ENCODE assay signal across 8 mouse cellular contexts in genomic region chr8:92356613-92357375, GRCm38 (mm10). TPM values are rescaled to one million over a fixed set of nuclear protein-coding genes. Genes with fewer than 3 reads are reported as not detected.
DNase-seq lines count a peak whose midpoint lies in the region; ATAC-seq and TF ChIP-seq lines count a peak whose summit lies in the region.

No protein-coding gene starts in this region.

- peak overlapping the region; percentile 91 for H3K9ac ChIP-seq in heart, embryonic 13.5 days
- peak overlapping the region; percentile 50 for H3K9ac ChIP-seq in MEL (ENCODE audit: control insufficient read depth, low read depth, low read length, poor library complexity, severe bottlenecking)
- peak overlapping the region; percentile 84 for H3K9ac ChIP-seq in heart, postnatal 0 days (replicated peaks; ENCODE audit: low read depth, low read length)
- peak overlapping the region; percentile 36; the same call in 1 of the 2 replicates for H3K9ac ChIP-seq in lung, postnatal 0 days (replicated peaks; ENCODE audit: low read depth)

- no peaks in the 10 kb centered on the region; the same call in 1 of the 2 replicates for H3K36me3 ChIP-seq in heart, embryonic 13.5 days
- H3K36me3 ChIP-seq in MEL (ENCODE audit: control insufficient read depth in 1 of 2, insufficient read depth in 2 of 2, low read length in 2 of 2), result peaks cover 0 to 16% of the 10 kb centered on the region in 2 experiments; a peak in 2 of 4 replicates
- no peaks in the 10 kb centered on the region for H3K36me3 ChIP-seq in heart, postnatal 0 days (replicated peaks; ENCODE audit: control insufficient read depth, insufficient read depth, low read length)
- no peaks in the 10 kb centered on the region for H3K36me3 ChIP-seq in lung, postnatal 0 days (ENCODE audit: insufficient read depth, low read length)

- peaks cover 66% of the 10 kb centered on the region for H3K27me3 ChIP-seq in heart, embryonic 13.5 days (replicated peaks)
- H3K27me3 ChIP-seq in MEL (ENCODE audit: control insufficient read depth in 1 of 2, insufficient read depth in 2 of 2, low read length in 2 of 2), result no peaks in the 10 kb centered on the region
- H3K27me3 ChIP-seq in heart, postnatal 0 days (ENCODE audit: control insufficient read depth, insufficient read depth, low read length), result peaks cover 51% of the 10 kb centered on the region
- peaks cover 36% of the 10 kb centered on the region for H3K27me3 ChIP-seq in lung, postnatal 0 days (replicated peaks; ENCODE audit: insufficient read depth, low read length)

- ATAC-seq in heart, embryonic 13.5 days (ENCODE audit: extremely low read depth, insufficient number of reproducible peaks, low FRiP score, low TSS enrichment), result no peak
- ATAC-seq in heart, postnatal 0 days (ENCODE audit: insufficient read depth, low read depth), result no peak
- ATAC-seq in lung, postnatal 0 days, result no peak

- no peaks in the 10 kb centered on the region for H3K9me3 ChIP-seq in heart, embryonic 13.5 days
- H3K9me3 ChIP-seq in MEL (replicated peaks; ENCODE audit: insufficient read depth, low read length), result no peaks in the 10 kb centered on the region
- no peaks in the 10 kb centered on the region for H3K9me3 ChIP-seq in heart, postnatal 0 days (replicated peaks; ENCODE audit: control insufficient read depth, low read length)
- no peaks in the 10 kb centered on the region for H3K9me3 ChIP-seq in lung, postnatal 0 days (ENCODE audit: low read length)

- peaks cover 30% of the 10 kb centered on the region for H3K79me2 ChIP-seq in MEL (ENCODE audit: control insufficient read depth, insufficient read depth, low read length, poor library complexity)

- TF ChIP-seq POLR2A in MEL (IDR thresholded peaks at IDR 0.05; ENCODE audit: control insufficient read depth in 1 of 2, insufficient read depth in 1 of 2, low read depth in 1 of 2, low read length in 2 of 2, poor library complexity in 1 of 2), result no peak

- DNase-seq in heart, postnatal 25 days (ENCODE audit: low spot score), result no peak
- no peak for DNase-seq in MEL (ENCODE audit: low read depth, low spot score)
- DNase-seq in heart, postnatal 0 days (ENCODE audit: low spot score), result no peak
- DNase-seq in lung, postnatal 0 days (ENCODE audit: low spot score), result no peak
- DNase-seq in natural killer cell, adult 2 months (ENCODE audit: low spot score in 2 of 2), result no peak
- no peak for DNase-seq in left cerebral cortex, adult 9 months (ENCODE audit: low spot score in 2 of 2)
- no peak for DNase-seq in layer of hippocampus, postnatal 14 days (ENCODE audit: low spot score in 2 of 2)

- no peak for TF ChIP-seq RAD21 in MEL (IDR thresholded peaks at IDR 0.05; ENCODE audit: low read depth, low read length)

- peak overlapping the region; percentile 65 for H3K4me3 ChIP-seq in heart, embryonic 13.5 days
- peak overlapping the region; percentile 53 to 86 for H3K4me3 ChIP-seq in MEL (ENCODE audit: control insufficient read depth in 1 of 2, insufficient read depth in 1 of 2, low read depth in 2 of 2, low read length in 2 of 2)
- H3K4me3 ChIP-seq in heart, postnatal 0 days (ENCODE audit: low read depth, low read length), result peak overlapping the region; percentile 60
- H3K4me3 ChIP-seq in lung, postnatal 0 days (ENCODE audit: low read depth, low read length), result peak overlapping the region; percentile 70

- intact Hi-C loops in heart, postnatal 25 days (cut with DNase I), result loop anchor here (5.0 to 10.0 kb wide), 3 partner anchors 369 to 824 kb away; no protein-coding TSS in a partner anchor

- no peak for TF ChIP-seq EP300 in MEL (IDR thresholded peaks at IDR 0.05; ENCODE audit: low read depth in 1 of 2, low read length in 2 of 2)
- no peak for TF ChIP-seq EP300 in heart, postnatal 0 days (IDR thresholded peaks at IDR 0.05; ENCODE audit: low read depth)
- no peak for TF ChIP-seq EP300 in lung, postnatal 0 days (IDR thresholded peaks at IDR 0.05)

- H3K4me2 ChIP-seq in heart, embryonic 13.5 days, result peak overlapping the region; percentile 86
- peak overlapping the region; percentile 92 for H3K4me2 ChIP-seq in heart, postnatal 0 days (ENCODE audit: low read depth, low read length)
- peak overlapping the region; percentile 60 for H3K4me2 ChIP-seq in lung, postnatal 0 days (replicated peaks; ENCODE audit: low read depth, low read length)

- WGBS in heart, embryonic 13.5 days, result under 1% methylated on average over 40 of the region's 40 CpGs
- WGBS in heart, postnatal 0 days, result 2% methylated on average over 38 of the region's 40 CpGs
- under 1% methylated on average over 39 of the region's 40 CpGs for WGBS in lung, postnatal 0 days

- peak overlapping the region; percentile 91 for H3K27ac ChIP-seq in heart, embryonic 13.5 days (replicated peaks)
- H3K27ac ChIP-seq in MEL (ENCODE audit: control insufficient read depth, low read depth, low read length), result no peak overlapping the region
- H3K27ac ChIP-seq in heart, postnatal 0 days (ENCODE audit: low read depth), result peak overlapping the region; percentile 92
- peak overlapping the region; percentile 89 for H3K27ac ChIP-seq in lung, postnatal 0 days (ENCODE audit: low read length)

- H3K4me1 ChIP-seq in heart, embryonic 13.5 days, result peaks cover 59% of the 10 kb centered on the region
- peaks cover 2 to 12% of the 10 kb centered on the region in 2 experiments; a peak in 2 of 4 replicates for H3K4me1 ChIP-seq in MEL (ENCODE audit: control insufficient read depth in 1 of 2, insufficient read depth in 2 of 2, low read length in 2 of 2)
- H3K4me1 ChIP-seq in heart, postnatal 0 days (ENCODE audit: control insufficient read depth, insufficient read depth), result peaks cover 12% of the 10 kb centered on the region
- H3K4me1 ChIP-seq in lung, postnatal 0 days (ENCODE audit: insufficient read depth, low read depth, low read length), result peaks cover 7% of the 10 kb centered on the region; the same call in 1 of the 2 replicates

- TF ChIP-seq CTCF in MEL (IDR thresholded peaks at IDR 0.05 in 2 of 3, conservative IDR thresholded peaks at IDR 0.05 in 1 of 3; ENCODE audit: control insufficient read depth in 1 of 3, insufficient read depth in 1 of 3, low read depth in 2 of 3, low read length in 3 of 3, poor library complexity in 1 of 3, severe bottlenecking in 1 of 3), result no peak
- no peak for TF ChIP-seq CTCF in heart, postnatal 0 days (IDR thresholded peaks at IDR 0.05; ENCODE audit: low read depth)
- TF ChIP-seq CTCF in lung, postnatal 0 days (IDR thresholded peaks at IDR 0.05), result no peak

TF ChIP-seq in MEL, 35 proteins besides CTCF, POLR2A, EP300 and RAD21:
- TF ChIP-seq BHLHE40 (IDR thresholded peaks at IDR 0.05; ENCODE audit: borderline replicate concordance, low read depth, low read length), result no peak
- TF ChIP-seq HCFC1 (IDR thresholded peaks at IDR 0.05; ENCODE audit: low read depth, low read length), result no peak
- no peak for TF ChIP-seq TBP (IDR thresholded peaks at IDR 0.05; ENCODE audit: low read depth, low read length)
- TF ChIP-seq USF1 (IDR thresholded peaks at IDR 0.05; ENCODE audit: low read depth, low read length), result no peak
- TF ChIP-seq NRF1 (IDR thresholded peaks at IDR 0.05; ENCODE audit: insufficient read depth, low read depth, low read length, poor library complexity, severe bottlenecking), result no peak
- TF ChIP-seq CHD1 (IDR thresholded peaks at IDR 0.05; ENCODE audit: low read depth, low read length), result no peak
- TF ChIP-seq TAL1 (IDR thresholded peaks at IDR 0.05; ENCODE audit: low read length), result no peak
- TF ChIP-seq SMC3 (IDR thresholded peaks at IDR 0.05; ENCODE audit: low read depth, low read length), result no peak
- no peak for TF ChIP-seq MEF2A (IDR thresholded peaks at IDR 0.05; ENCODE audit: extremely low read depth, insufficient replicate concordance, low read depth, low read length, poor library complexity, severe bottlenecking)
- no peak for TF ChIP-seq JUND (IDR thresholded peaks at IDR 0.05; ENCODE audit: low read depth, low read length)
- no peak for TF ChIP-seq MXI1 (IDR thresholded peaks at IDR 0.05; ENCODE audit: low read depth, low read length)
- no peak for TF ChIP-seq ZMIZ1 (IDR thresholded peaks at IDR 0.05; ENCODE audit: low read depth, low read length)
- TF ChIP-seq ZNF384 (IDR thresholded peaks at IDR 0.05; ENCODE audit: low read depth, low read length), result no peak
- TF ChIP-seq E2F4 (IDR thresholded peaks at IDR 0.05; ENCODE audit: borderline replicate concordance, low read depth, low read length), result no peak
- no peak for TF ChIP-seq RCOR1 (IDR thresholded peaks at IDR 0.05; ENCODE audit: low read depth, low read length)
- no peak for TF ChIP-seq MAFK (IDR thresholded peaks at IDR 0.05; ENCODE audit: borderline replicate concordance, low read depth, low read length)
- no peak for TF ChIP-seq POLR2AphosphoS2 (IDR thresholded peaks at IDR 0.05; ENCODE audit: low read length)
- TF ChIP-seq SIN3A (IDR thresholded peaks at IDR 0.05; ENCODE audit: low read length), result no peak
- TF ChIP-seq ZKSCAN1 (IDR thresholded peaks at IDR 0.05; ENCODE audit: low read depth, low read length), result no peak
TF ChIP-seq in MEL: peak in this region for 0.

RNA-seq across cellular contexts. Expression of gene Irx5, which starts 0.6 kb away (rescaled TPM):
- 7.7 and 8.5 TPM in 2 replicates for polyA plus RNA-seq in heart, embryonic 13.5 days (2015; fragmentation: Nextera tagmentation; extraction: Ambion mirVana)
- 10 to 100 TPM in 1 of 2 experiments, 1 to 10 TPM in 1; 8.8 to 11.9 TPM for total RNA-seq in heart, postnatal 25 days (2021)
- total RNA-seq in MEL (2012; rRNA removed), result 0.07 and 0.15 TPM in 2 replicates
- under 1 TPM in 1 of 2 experiments, not detected in 1; 0.43 TPM for polyA plus RNA-seq in MEL (2012; ENCODE audit: insufficient read depth in 1 of 2, insufficient read length in 2 of 2, low read depth in 1 of 2, low replicate concordance in 2 of 2, missing spikeins in 1 of 2)
- total RNA-seq in heart, postnatal 0 days (2014; rRNA removed; ENCODE audit: low replicate concordance), result 13.1 and 18.6 TPM in 2 replicates
- 6.4 and 7.3 TPM in 2 replicates for polyA plus RNA-seq in heart, postnatal 0 days (2015; fragmentation: Nextera tagmentation; extraction: Ambion mirVana)
- 19.3 and 21.1 TPM in 2 replicates for polyA plus RNA-seq in lung, postnatal 0 days (2015; fragmentation: Nextera tagmentation; extraction: Ambion mirVana)
- under 1 TPM in 1 of 2 experiments, not detected in 1; 0.14 TPM for total RNA-seq in layer of hippocampus, postnatal 14 days (2021)

Comparison
In these comparisons a context has a peak if more than half of its experiments do, and no peak if none do; other contexts are left out.
1. H3K9ac ChIP-seq: peak in every context shown above with its lines; median percentile 91 in heart, embryonic 13.5 days; 84 in heart, postnatal 0 days; 50 in MEL; 36 in lung, postnatal 0 days.